Mouse (Mus musculus): ENCODE results near the gene Cwc22.

DNA sequence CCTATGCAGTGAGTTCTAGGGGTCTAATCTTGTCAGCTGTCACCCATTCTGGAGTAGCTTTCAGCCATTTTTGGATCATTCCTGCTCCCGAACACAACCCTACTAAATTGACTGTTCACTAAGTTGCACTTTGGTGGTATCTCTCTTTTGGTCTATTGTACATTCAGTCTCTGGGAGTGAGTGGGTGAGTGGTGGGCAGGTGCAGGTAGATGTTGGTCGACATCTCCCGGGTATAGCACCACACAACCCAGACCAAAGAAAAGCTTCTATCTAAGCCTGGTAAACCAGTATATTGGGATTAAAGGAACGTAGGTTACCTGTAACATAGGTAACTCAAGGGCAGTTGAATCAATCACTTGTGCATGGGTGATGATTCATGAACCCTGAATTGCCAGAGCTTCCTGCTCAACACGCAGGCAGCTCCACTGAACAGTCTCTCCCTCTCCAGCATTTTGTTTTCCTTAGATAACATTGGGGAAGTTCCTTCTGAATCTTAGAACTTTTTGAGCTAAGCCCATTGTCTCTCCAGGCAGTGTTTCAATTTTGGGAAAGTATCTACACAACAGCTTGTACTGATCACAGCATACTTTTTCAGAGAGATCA is 55.2 kb downstream of the Cwc22 start:
- no peak for TF ChIP-seq EP300 (IDR thresholded peaks at IDR 0.05; ENCODE audit: low read depth)
- TF ChIP-seq CTCF (IDR thresholded peaks at IDR 0.05; ENCODE audit: low read depth): no peak
